Mouse (Mus musculus) megakaryocyte, embryonic 14.5 days (primary cell): Measurements from ENCODE around the gene Pou6f1.

Source experiments
- FLI1 ChIP-seq: IDR thresholded peaks from 2 replicates; pipeline ENCODE4 v1.6.1; 2012; ENCODE audit warnings: low read length, inconsistent platforms, mixed read lengths
- GATA1 ChIP-seq: IDR thresholded peaks from 3 replicates; pipeline ENCODE4 v1.6.1; 2012; ENCODE audit warnings: mixed read lengths, low read length, inconsistent platforms, borderline replicate concordance

- TF ChIP-seq GATA1 (no peak), FLI1 (no peak)
Observed at GRCm38 (mm10) chr15:100612432-100612831, 12.6 kb upstream of the Pou6f1 start.
